Comparison of ENCODE assay signal across 8 mouse cellular contexts in the genomic region with DNA sequence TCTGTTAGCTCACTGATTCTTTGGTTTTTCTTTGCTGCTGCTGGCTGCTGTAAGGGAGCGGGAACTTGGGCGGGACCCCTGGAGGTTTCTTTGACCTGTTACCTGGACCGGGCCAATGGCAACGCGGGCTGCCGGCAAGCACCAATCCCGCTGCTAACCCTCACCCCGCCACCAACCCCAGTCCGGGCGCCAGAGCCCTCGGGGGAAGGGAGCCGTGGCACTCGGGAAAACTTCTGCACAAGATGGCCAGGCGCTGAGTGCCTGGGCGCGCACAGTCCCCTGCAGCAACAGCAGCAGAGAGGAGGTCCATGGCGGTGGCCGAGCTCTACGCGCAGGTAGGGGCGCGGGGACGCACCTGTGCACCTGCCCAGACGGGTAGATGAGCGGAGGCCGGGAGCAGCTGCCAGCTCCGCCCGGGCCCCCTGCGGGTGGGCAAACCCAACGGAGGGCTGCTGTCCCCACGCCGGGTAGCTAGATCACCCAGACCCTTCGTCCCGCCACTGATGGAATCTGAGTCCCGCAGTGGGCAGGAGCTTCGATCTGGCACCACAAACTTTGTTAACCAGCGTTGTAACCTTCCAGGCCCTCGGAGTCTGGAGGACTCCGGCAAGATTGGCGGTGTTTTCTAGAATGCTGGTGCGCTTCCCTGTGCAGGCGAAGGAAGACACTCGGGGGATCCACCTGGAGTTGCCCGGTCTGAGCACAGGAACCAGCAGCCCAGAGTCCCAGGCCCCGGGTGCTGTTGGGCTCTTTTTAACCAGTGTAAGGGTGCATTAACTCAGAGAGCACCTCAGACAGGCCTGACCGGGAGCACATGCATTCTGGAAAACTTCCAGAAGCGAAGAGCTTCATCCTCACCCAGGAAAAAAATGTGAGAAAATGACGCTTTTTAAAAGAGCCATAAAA. TPM values are rescaled to one million over a fixed set of nuclear protein-coding genes. Genes with fewer than 3 reads are reported as not detected.
A peak's percentile ranks its signal among the peaks of the same experiment; 100 is the strongest.
DNase-seq lines count a peak whose midpoint lies in the region; ATAC-seq lines count a peak whose summit lies in the region.

A gene (plus strand): TSS at position 180 of the 906 bp plus-strand sequence.

- H3K27me3 ChIP-seq in intestine, embryonic 14.5 days (replicated peaks; ENCODE audit: control insufficient read depth, insufficient read depth, low read length): peaks cover 22% of the 10 kb centered on the region
- H3K27me3 ChIP-seq in liver, embryonic 13.5 days: peaks cover 41% of the 10 kb centered on the region
- H3K27me3 ChIP-seq in neural tube, embryonic 12.5 days (replicated peaks): peaks cover 32% of the 10 kb centered on the region

- peak; percentile 45 to 58 for DNase-seq in urinary bladder, adult 18-20 months (ENCODE audit: low spot score in 2 of 2)
- no peak for DNase-seq in urinary bladder, postnatal 10 days (ENCODE audit: low spot score)
- DNase-seq in gastrocnemius, postnatal 10 days: peak; percentile 59
- DNase-seq in intestine, embryonic 14.5 days (ENCODE audit: low spot score): peak; percentile 68
- no peak for DNase-seq in liver, embryonic 13.5 days
- DNase-seq in layer of hippocampus, adult 8-10 months (ENCODE audit: low spot score in 2 of 2): no peak
- no peak for DNase-seq in cerebellum, adult 9-10 months

- H3K9me3 ChIP-seq in intestine, embryonic 14.5 days (ENCODE audit: control insufficient read depth, low read length): no peaks in the 10 kb centered on the region
- no peaks in the 10 kb centered on the region for H3K9me3 ChIP-seq in liver, embryonic 13.5 days (replicated peaks)
- H3K9me3 ChIP-seq in neural tube, embryonic 12.5 days: no peaks in the 10 kb centered on the region

- H3K4me1 ChIP-seq in intestine, embryonic 14.5 days (replicated peaks; ENCODE audit: control insufficient read depth, insufficient read depth, low read length): 0 out of 2 replicates have a peak, but pooled peaks cover 9% of the 10 kb centered on the region
- H3K4me1 ChIP-seq in liver, embryonic 13.5 days (replicated peaks): peaks cover 3% of the 10 kb centered on the region; the same call in 1 of the 2 replicates
- H3K4me1 ChIP-seq in neural tube, embryonic 12.5 days: peaks cover 9% of the 10 kb centered on the region

- H3K9ac ChIP-seq in intestine, embryonic 14.5 days (ENCODE audit: low read length): peak within 1 kb of the TSS; percentile 44
- no peak within 1 kb of the TSS for H3K9ac ChIP-seq in liver, embryonic 13.5 days
- 0 out of 2 replicates have a peak within 1 kb of the TSS, but pooled peaks have one; percentile 38 for H3K9ac ChIP-seq in neural tube, embryonic 12.5 days

- H3K4me3 ChIP-seq in intestine, embryonic 14.5 days (ENCODE audit: low read depth, low read length): peak within 1 kb of the TSS; percentile 44
- H3K4me3 ChIP-seq in liver, embryonic 13.5 days (replicated peaks): peak within 1 kb of the TSS; percentile 44
- peak within 1 kb of the TSS; percentile 37 for H3K4me3 ChIP-seq in neural tube, embryonic 12.5 days

- H3K27ac ChIP-seq in intestine, embryonic 14.5 days (ENCODE audit: low read depth): no peak within 1 kb of the TSS
- no peak within 1 kb of the TSS for H3K27ac ChIP-seq in liver, embryonic 13.5 days
- H3K27ac ChIP-seq in neural tube, embryonic 12.5 days: no peak within 1 kb of the TSS

- WGBS in intestine, embryonic 14.5 days: 3% methylated on average over 48 of the region's 48 CpGs
- 7% methylated on average over 48 of the region's 48 CpGs for WGBS in liver, embryonic 13.5 days (ENCODE audit: insufficient replicate concordance)
- 3% methylated on average over 48 of the region's 48 CpGs for WGBS in neural tube, embryonic 12.5 days

- H3K36me3 ChIP-seq in intestine, embryonic 14.5 days (ENCODE audit: control insufficient read depth, insufficient read depth, low read length): no peaks in the 10 kb centered on the region
- H3K36me3 ChIP-seq in liver, embryonic 13.5 days: no peaks in the 10 kb centered on the region
- no peaks in the 10 kb centered on the region for H3K36me3 ChIP-seq in neural tube, embryonic 12.5 days

- peak within 1 kb of the TSS; percentile 67 for H3K4me2 ChIP-seq in intestine, embryonic 14.5 days (ENCODE audit: low read length)
- H3K4me2 ChIP-seq in liver, embryonic 13.5 days: peak within 1 kb of the TSS; percentile 59
- peak within 1 kb of the TSS; percentile 76 for H3K4me2 ChIP-seq in neural tube, embryonic 12.5 days (replicated peaks)

- peak; percentile 73 for ATAC-seq in intestine, embryonic 14.5 days (replicated peaks; ENCODE audit: low FRiP score, low TSS enrichment, low read depth)
- no peak for ATAC-seq in liver, embryonic 13.5 days (ENCODE audit: low read depth)
- peak; percentile 39; the same call in 1 of the 2 replicates for ATAC-seq in neural tube, embryonic 12.5 days (ENCODE audit: low FRiP score, low read depth)

RNA-seq across cellular contexts. Expression of the gene that starts here (rescaled TPM):
- total RNA-seq in gastrocnemius, postnatal 10 days (2021): 10 to 100 TPM in 1 of 2 experiments, 1 to 10 TPM in 1; 9.2 to 11.9 TPM
- polyA plus RNA-seq in intestine, embryonic 14.5 days (2014; fragmentation: Nextera tagmentation; extraction: Ambion mirVana): 5.2 and 6.5 TPM in 2 replicates
- 0.07 and 0.32 TPM in 2 replicates for polyA plus RNA-seq in liver, embryonic 13.5 days (2015; fragmentation: Nextera tagmentation; extraction: Ambion mirVana)
- 0.32 TPM in 2 replicates for polyA plus RNA-seq in neural tube, embryonic 12.5 days (2016; fragmentation: Nextera tagmentation; extraction: Ambion mirVana)
- total RNA-seq in layer of hippocampus, adult 8-10 months (2022): 1 to 10 TPM; 1.7 to 2.1 (median 1.9) TPM

Comparison
In these comparisons a context has a peak if more than half of its experiments do, and no peak if none do; other contexts are left out.
1. DNase-seq: peak in urinary bladder, adult 18-20 months (2 of 2), gastrocnemius, postnatal 10 days (single experiment) and intestine, embryonic 14.5 days (single experiment); none in urinary bladder, postnatal 10 days (single experiment), liver, embryonic 13.5 days (single experiment), layer of hippocampus, adult 8-10 months (0 of 2) and cerebellum, adult 9-10 months (single experiment).
2. Peak in ATAC-seq, H3K4me3 ChIP-seq, H3K9ac ChIP-seq and H3K4me2 ChIP-seq in neural tube, embryonic 12.5 days; RNA of the gene not detected or under 1 TPM.
3. Peak in every context shown above with its lines, with median percentiles within 50 percentile points of each other: H3K4me2 ChIP-seq and H3K4me3 ChIP-seq.